Mouse (Mus musculus): ENCODE measurements at regions not wholly inside any gene's neighbourhood (a gene's known extent, or its start where the extent isn't known, plus 50 kb on each side); places are given as distances from the start of the nearest gene placed in this dataset.

- no peak for DNase-seq (ENCODE audit: low spot score)
These were observed 133.2 kb downstream of the Klf5 start for GRCm38 (mm10) chr14:99431697-99432096.

- no peak for DNase-seq (ENCODE audit: low spot score)
These were observed 136.2 kb downstream of the Klf5 start for GRCm38 (mm10) chr14:99434645-99435044.

- no peak for DNase-seq (ENCODE audit: low spot score)
These were observed 137.0 kb downstream of the Klf5 start for GRCm38 (mm10) chr14:99435512-99435911.

- DNase-seq (ENCODE audit: low spot score) = no peak
These were observed 137.6 kb downstream of the Klf5 start for GRCm38 (mm10) chr14:99436051-99436450.

GRCm38 (mm10) chr14:99449112-99449511 is 150.6 kb downstream of the Klf5 start:
- no peak for DNase-seq (ENCODE audit: low spot score)

- no peak for DNase-seq (ENCODE audit: low spot score)
These were observed 151.4 kb downstream of the Klf5 start for GRCm38 (mm10) chr14:99449870-99450269.

GRCm38 (mm10) chr14:99451110-99451795 is 152.8 kb downstream of the Klf5 start:
- no peak for DNase-seq (ENCODE audit: low spot score)

- no peak for DNase-seq (ENCODE audit: low spot score)
These were observed 155.4 kb downstream of the Klf5 start for GRCm38 (mm10) chr14:99453916-99454315.

- no peak for DNase-seq (ENCODE audit: low spot score)
These were observed 158.1 kb downstream of the Klf5 start for GRCm38 (mm10) chr14:99456555-99456954.

GRCm38 (mm10) chr14:99457573-99457972 is 159.1 kb downstream of the Klf5 start:
- no peak for DNase-seq (ENCODE audit: low spot score)

- DNase-seq (ENCODE audit: low spot score) = no peak
These were observed 173.6 kb downstream of the Klf5 start for GRCm38 (mm10) chr14:99472111-99472510.

GRCm38 (mm10) chr14:99475271-99475670 is 176.8 kb downstream of the Klf5 start:
- peak; percentile 10 for DNase-seq (ENCODE audit: low spot score)

GRCm38 (mm10) chr14:99480325-99481077 is 182.0 kb downstream of the Klf5 start:
- no peak for DNase-seq (ENCODE audit: low spot score)

GRCm38 (mm10) chr14:99487981-99488380 is 189.5 kb downstream of the Klf5 start:
- no peak for DNase-seq (ENCODE audit: low spot score)

GRCm38 (mm10) chr14:99493197-99493596 is 194.7 kb downstream of the Klf5 start:
- no peak for DNase-seq (ENCODE audit: low spot score)

- no peak for DNase-seq (ENCODE audit: low spot score)
These were observed 195.2 kb downstream of the Klf5 start for GRCm38 (mm10) chr14:99493659-99494058.

- DNase-seq (ENCODE audit: low spot score) = no peak
These were observed 201.2 kb downstream of the Klf5 start for GRCm38 (mm10) chr14:99499502-99500266.

GRCm38 (mm10) chr14:99504909-99505308 is 206.4 kb downstream of the Klf5 start:
- DNase-seq (ENCODE audit: low spot score) = no peak

- no peak for DNase-seq (ENCODE audit: low spot score)
These were observed 211.4 kb downstream of the Klf5 start for GRCm38 (mm10) chr14:99509696-99510536.

- no peak for DNase-seq (ENCODE audit: low spot score)
These were observed 217.0 kb downstream of the Klf5 start for GRCm38 (mm10) chr14:99515474-99515873.

GRCm38 (mm10) chr14:99516703-99517102 is 218.2 kb downstream of the Klf5 start:
- DNase-seq (ENCODE audit: low spot score) = no peak

GRCm38 (mm10) chr14:99520343-99520742 is 221.9 kb downstream of the Klf5 start:
- DNase-seq (ENCODE audit: low spot score) = no peak
